Mouse (Mus musculus) hindbrain, embryonic 12.5 days (tissue): ENCODE measurements around the gene Tmem196. TPM values are rescaled to one million over a fixed set of nuclear protein-coding genes. Genes with fewer than 3 reads are reported as not detected.
"Not testable (repeated sequence)": the region's sequence is repeated elsewhere in the genome, so short reads cannot be mapped to it uniquely, and the experiment has no call there.

Experiments
- ATAC-seq: fragments of 200-750 bp; cut with Nextera tagmentation; 2 replicates; pipeline ENCODE4 v1.8.0; 2017; ENCODE audit warnings: moderate TSS enrichment; ENCODE audit not compliant: low FRiP score
- H3K27ac ChIP-seq: fragments of 300-500 bp; sonication (generic); 2 replicates; pipeline ENCODE4 v1.5.1; 2016; ENCODE audit warnings: mild to moderate bottlenecking
- H3K27me3 ChIP-seq: fragments of 300-500 bp; sonication (generic); 2 replicates; pipeline ENCODE4 v1.6.1; 2016; ENCODE audit warnings: mild to moderate bottlenecking
- H3K36me3 ChIP-seq: fragments of 300-500 bp; sonication (generic); 2 replicates; pipeline ENCODE4 v1.6.1; 2016; ENCODE audit warnings: mild to moderate bottlenecking
- H3K4me1 ChIP-seq: fragments of 300-500 bp; sonication (generic); 2 replicates; pipeline ENCODE4 v1.6.1; 2016
- H3K4me2 ChIP-seq: fragments of 300-500 bp; sonication (generic); replicated peaks from 2 replicates; pipeline ENCODE4 v1.6.1; 2016; ENCODE audit warnings: mild to moderate bottlenecking
- H3K4me3 ChIP-seq: fragments of 300-500 bp; sonication (generic); 2 replicates; pipeline ENCODE4 v1.5.1; 2016; ENCODE audit warnings: mild to moderate bottlenecking
- H3K9ac ChIP-seq: fragments of 300-500 bp; sonication (generic); 2 replicates; pipeline ENCODE4 v1.6.1; 2016; ENCODE audit warnings: mild to moderate bottlenecking, moderate library complexity
- H3K9me3 ChIP-seq: fragments of 300-500 bp; sonication (generic); replicated peaks from 2 replicates; pipeline ENCODE4 v1.6.1; 2016; ENCODE audit warnings: mild to moderate bottlenecking
- WGBS: fragments of 180-500 bp; shearing (Covaris S2); methylation state at CpG from one replicate; pipeline ENCODE4 v1.1.7; 2016; 5-methylcytosine and 5-hydroxymethylcytosine counted together
- polyA plus RNA-seq: library from polyadenylated mRNA; unstranded; fragments of >200 nt; fragmentation: Nextera tagmentation; extraction: Ambion mirVana; gene quantifications from 2 replicates; pipeline ENCODE4 v1.2.1, GENCODE M21; 2016

The Tmem196 gene
- 2.5 and 4.5 TPM in 2 replicates for polyA plus RNA-seq

DNA sequence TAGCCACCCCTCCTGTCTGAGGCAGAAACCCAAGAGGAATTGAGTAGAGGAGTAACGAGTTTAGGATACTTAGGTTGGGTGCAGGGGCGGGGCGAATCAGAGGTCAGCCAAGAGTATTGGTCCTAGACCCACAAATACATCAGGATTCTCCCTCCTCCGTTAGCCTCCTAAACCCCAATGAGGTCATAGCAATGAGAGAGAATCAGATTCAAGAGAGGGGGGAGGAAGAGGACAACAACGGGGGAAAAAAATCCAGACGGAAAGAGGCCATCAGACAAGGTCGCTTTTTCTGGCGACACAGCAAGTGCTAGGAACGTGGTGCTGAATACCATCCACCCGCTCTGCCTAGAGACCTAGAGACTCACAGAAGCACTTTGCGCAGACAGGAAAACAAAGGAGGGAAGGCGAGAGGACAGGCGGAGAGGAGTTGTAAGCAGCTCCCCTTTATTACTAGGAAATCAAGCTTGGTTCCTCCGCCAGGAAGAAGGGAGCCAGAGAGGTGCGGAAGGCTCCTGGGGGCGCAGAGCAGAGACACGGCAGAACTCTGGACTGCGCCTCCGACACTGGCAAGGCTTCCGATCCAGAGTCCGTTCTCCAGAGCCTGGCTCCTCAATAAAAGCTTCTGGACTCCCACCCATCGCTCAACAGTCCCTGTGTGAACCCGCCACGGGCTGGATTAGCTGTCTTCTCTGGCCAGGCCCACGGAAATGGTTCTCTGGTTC, at the start of gene Tmem196:
Tmem196 (plus strand) TSS at position 234 of the 722 bp plus-strand sequence.
- peaks cover 7% of the 10 kb centered on the region for H3K4me1 ChIP-seq
- H3K27me3 ChIP-seq = no peaks in the 10 kb centered on the region
- H3K4me3 ChIP-seq = peak within 1 kb of the TSS; percentile 51
- peak within 1 kb of the TSS; percentile 77 for H3K4me2 ChIP-seq
- H3K9ac ChIP-seq = peak within 1 kb of the TSS; percentile 65
- peak; percentile 87 for ATAC-seq
- H3K36me3 ChIP-seq = no peaks in the 10 kb centered on the region
- WGBS = 2% methylated on average over 25 of the region's 25 CpGs
- no peak within 1 kb of the TSS for H3K27ac ChIP-seq
- H3K9me3 ChIP-seq = no peaks in the 10 kb centered on the region

DNA sequence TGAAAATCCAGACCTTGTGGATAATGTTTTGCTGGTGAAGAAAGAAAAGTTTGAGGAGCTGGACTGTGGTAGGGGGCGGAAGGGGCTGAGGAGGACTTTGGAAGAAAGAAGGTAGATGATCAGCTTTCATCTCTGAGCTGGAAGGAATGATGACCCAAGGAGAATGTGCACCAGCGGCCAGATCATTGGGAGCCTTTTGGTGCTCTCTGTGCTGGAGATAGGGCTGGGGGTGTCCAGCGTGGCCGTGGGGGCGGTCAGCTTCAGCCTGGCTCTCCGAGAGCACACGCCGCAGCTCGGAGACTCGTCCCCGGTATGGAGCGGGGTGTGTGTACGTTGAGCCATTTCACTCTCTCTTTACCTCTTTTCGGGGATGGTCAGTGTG, 680 bp downstream of the Tmem196 start:
- WGBS = 3% methylated on average over 14 of the region's 14 CpGs
- H3K27ac ChIP-seq = no peak overlapping the region

GRCm38 (mm10) chr12:119957041-119957440, 11.4 kb downstream of the Tmem196 start:
- 71% methylated on average over 3 of the region's 3 CpGs for WGBS
- Histone ChIP-seq H3K9me3 (no peaks in the 10 kb centered on the region), H3K27me3 (no peaks in the 10 kb centered on the region), H3K4me2 (no peak overlapping the region), H3K27ac (no peak overlapping the region), H3K4me1 (no peaks in the 10 kb centered on the region), H3K9ac (no peak overlapping the region), H3K4me3 (no peak overlapping the region), H3K36me3 (no peaks in the 10 kb centered on the region)
- peak; percentile 46; the same call in 1 of the 2 replicates for ATAC-seq

More for the DNA sequence above, 680 bp downstream of the Tmem196 start:
- H3K9ac ChIP-seq = peak overlapping the region; percentile 65
- H3K4me1 ChIP-seq = peaks cover 7% of the 10 kb centered on the region
- peak; percentile 87 for ATAC-seq
- H3K4me3 ChIP-seq = peak overlapping the region; percentile 51
- H3K36me3 ChIP-seq = no peaks in the 10 kb centered on the region
- H3K9me3 ChIP-seq = 0 out of 2 replicates have a peak, but pooled peaks cover under 1% of the 10 kb centered on the region
- no peaks in the 10 kb centered on the region for H3K27me3 ChIP-seq
- peak overlapping the region; percentile 77 for H3K4me2 ChIP-seq

DNA sequence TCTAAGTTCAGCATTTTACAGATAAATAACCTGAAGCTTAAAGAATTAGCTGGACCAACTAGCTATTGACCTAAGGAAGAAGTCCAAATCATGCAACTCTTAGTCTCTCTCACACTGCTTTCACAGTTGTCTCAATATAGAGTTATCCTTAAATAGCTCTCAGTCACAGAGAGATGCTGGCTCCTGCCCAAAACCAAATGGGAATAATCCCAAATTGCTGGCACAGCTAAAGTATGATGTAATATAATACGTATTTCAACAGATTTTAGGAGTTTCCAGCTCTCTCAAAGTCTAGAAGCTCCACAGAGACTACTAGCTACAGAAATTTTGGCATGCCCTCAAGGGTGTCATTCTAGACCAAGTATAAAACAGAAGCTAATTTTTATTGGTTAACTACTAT, 15.1 kb downstream of the Tmem196 start:
- H3K4me3 ChIP-seq = no peak overlapping the region
- no peak overlapping the region for H3K4me2 ChIP-seq
- H3K27ac ChIP-seq = no peak overlapping the region
- no peaks in the 10 kb centered on the region for H3K4me1 ChIP-seq
- ATAC-seq = no peak
- 69% methylated on average over 1 of the region's 1 CpGs for WGBS
- no peaks in the 10 kb centered on the region for H3K27me3 ChIP-seq
- H3K36me3 ChIP-seq = no peaks in the 10 kb centered on the region
- H3K9me3 ChIP-seq = no peaks in the 10 kb centered on the region
- no peak overlapping the region for H3K9ac ChIP-seq

GRCm38 (mm10) chr12:119965373-119965772, 19.8 kb downstream of the Tmem196 start:
- H3K27ac ChIP-seq = no peak overlapping the region
- no peaks in the 10 kb centered on the region for H3K9me3 ChIP-seq
- H3K27me3 ChIP-seq = no peaks in the 10 kb centered on the region
- H3K36me3 ChIP-seq = no peaks in the 10 kb centered on the region
- no peak overlapping the region for H3K9ac ChIP-seq
- H3K4me2 ChIP-seq = no peak overlapping the region
- no peak overlapping the region for H3K4me3 ChIP-seq
- no peak for ATAC-seq
- H3K4me1 ChIP-seq = no peaks in the 10 kb centered on the region

DNA sequence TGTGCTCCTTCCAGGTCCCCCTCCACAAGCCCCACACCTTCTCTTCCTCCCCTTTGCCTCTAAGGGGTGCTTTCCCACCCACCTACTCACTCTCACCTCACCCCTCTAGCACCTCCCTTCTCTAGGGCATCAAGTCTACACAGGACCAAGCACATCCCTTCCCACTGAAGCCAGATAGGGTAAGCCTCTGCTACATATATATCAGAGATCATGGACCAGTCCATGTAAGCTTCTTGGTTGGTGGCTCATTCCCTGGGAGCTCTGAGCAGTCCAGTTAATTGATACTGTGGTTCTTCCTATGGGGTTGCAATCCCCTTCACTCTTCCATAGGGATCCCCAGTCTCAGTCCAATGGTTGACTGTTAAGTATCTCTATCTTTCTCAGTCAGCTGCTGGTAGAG, 24.4 kb downstream of the Tmem196 start:
- no peak for ATAC-seq

DNA sequence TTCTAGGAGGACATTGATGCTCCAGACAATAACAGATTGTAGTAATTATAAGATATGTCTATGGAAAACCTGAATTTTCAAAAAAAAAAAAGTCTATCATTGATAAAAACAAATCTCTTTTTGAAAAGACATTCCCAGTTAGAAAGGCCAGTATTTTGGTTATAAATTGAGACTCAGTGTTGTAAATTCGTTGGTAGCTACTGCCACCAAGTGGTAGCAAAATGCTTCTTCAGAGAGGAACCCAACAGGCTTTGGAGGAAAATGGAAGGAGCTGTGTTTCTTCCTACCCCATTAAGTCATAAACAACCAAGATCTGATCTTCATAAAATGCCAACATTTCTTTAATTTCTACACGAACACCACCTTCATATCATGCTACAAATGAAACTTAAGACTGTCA, 36.1 kb downstream of the Tmem196 start:
- Histone ChIP-seq H3K27me3 (no peaks in the 10 kb centered on the region), H3K36me3 (no peaks in the 10 kb centered on the region), H3K9ac (no peak overlapping the region), H3K27ac (no peak overlapping the region), H3K9me3 (no peaks in the 10 kb centered on the region), H3K4me2 (no peak overlapping the region), H3K4me3 (no peak overlapping the region), H3K4me1 (no peaks in the 10 kb centered on the region)
- 3% methylated on average over 2 of the region's 2 CpGs for WGBS
- no peak for ATAC-seq

More for the DNA sequence above, 24.4 kb downstream of the Tmem196 start:
- Histone ChIP-seq H3K9ac (no peak overlapping the region), H3K4me1 (no peaks in the 10 kb centered on the region), H3K36me3 (no peaks in the 10 kb centered on the region), H3K9me3 (no peaks in the 10 kb centered on the region), H3K4me2 (no peak overlapping the region), H3K27ac (no peak overlapping the region), H3K27me3 (no peaks in the 10 kb centered on the region), H3K4me3 (no peak overlapping the region)

GRCm38 (mm10) chr12:119998267-119998666, 52.6 kb downstream of the Tmem196 start:
- no peaks in the 10 kb centered on the region for H3K36me3 ChIP-seq
- no peak overlapping the region for H3K4me3 ChIP-seq
- no peak overlapping the region for H3K27ac ChIP-seq
- no peaks in the 10 kb centered on the region for H3K4me1 ChIP-seq
- no peak overlapping the region for H3K4me2 ChIP-seq
- no peak for ATAC-seq
- no peaks in the 10 kb centered on the region for H3K9me3 ChIP-seq
- 92% methylated on average over 1 of the region's 1 CpGs for WGBS
- H3K27me3 ChIP-seq = no peaks in the 10 kb centered on the region
- H3K9ac ChIP-seq = no peak overlapping the region

GRCm38 (mm10) chr12:120004280-120004679, 58.7 kb downstream of the Tmem196 start:
- Histone ChIP-seq H3K4me3 (no peak overlapping the region), H3K9ac (no peak overlapping the region), H3K27ac (no peak overlapping the region), H3K4me2 (no peak overlapping the region), H3K4me1 (no peaks in the 10 kb centered on the region), H3K36me3 (no peaks in the 10 kb centered on the region), H3K9me3 (no peaks in the 10 kb centered on the region), H3K27me3 (no peaks in the 10 kb centered on the region)
- no peak for ATAC-seq

DNA sequence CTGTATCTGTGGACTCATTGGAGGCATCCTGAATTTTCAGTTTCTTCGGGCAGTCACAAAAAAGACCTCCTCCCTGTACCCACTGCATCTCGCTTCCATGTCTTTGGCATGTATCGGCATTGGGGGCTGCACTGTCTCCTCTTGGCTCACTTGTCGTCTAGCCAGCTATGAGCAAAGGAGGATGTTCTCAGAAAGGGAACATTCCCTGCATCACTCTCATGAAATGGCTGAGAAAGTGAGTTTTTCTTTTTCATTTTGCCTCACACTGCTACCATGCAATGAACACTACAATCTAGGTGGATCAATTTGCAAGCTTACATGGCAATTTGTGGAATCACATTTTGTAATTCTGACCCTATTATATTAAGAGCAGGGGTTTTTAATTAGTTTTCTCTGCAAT, 69.1 kb downstream of the Tmem196 start:
- no peak overlapping the region for H3K4me2 ChIP-seq
- H3K4me1 ChIP-seq = 0 out of 2 replicates have a peak, but pooled peaks cover 2% of the 10 kb centered on the region
- H3K36me3 ChIP-seq = no peaks in the 10 kb centered on the region
- ATAC-seq = peak; percentile 69
- no peaks in the 10 kb centered on the region for H3K9me3 ChIP-seq
- no peak overlapping the region for H3K9ac ChIP-seq
- no peak overlapping the region for H3K27ac ChIP-seq
- H3K27me3 ChIP-seq = no peaks in the 10 kb centered on the region
- no peak overlapping the region for H3K4me3 ChIP-seq
- 61% methylated on average over 4 of the region's 4 CpGs for WGBS

GRCm38 (mm10) chr12:120015201-120015600, 69.6 kb downstream of the Tmem196 start:
- Histone ChIP-seq H3K4me3 (no peak overlapping the region), H3K27me3 (no peaks in the 10 kb centered on the region), H3K4me2 (no peak overlapping the region), H3K9me3 (no peaks in the 10 kb centered on the region), H3K9ac (no peak overlapping the region), H3K27ac (no peak overlapping the region), H3K4me1 (0 out of 2 replicates have a peak, but pooled peaks cover 2% of the 10 kb centered on the region), H3K36me3 (no peaks in the 10 kb centered on the region)
- WGBS = 29% methylated on average over 1 of the region's 1 CpGs
- ATAC-seq = peak; percentile 88

GRCm38 (mm10) chr12:120028089-120028959, 82.7 kb downstream of the Tmem196 start:
- H3K9me3 ChIP-seq, H3K27ac ChIP-seq, H3K4me1 ChIP-seq, H3K4me2 ChIP-seq, H3K36me3 ChIP-seq, ATAC-seq, H3K4me3 ChIP-seq, H3K27me3 ChIP-seq, H3K9ac ChIP-seq: not testable (repeated sequence)
- 81% methylated on average over 15 of the region's 15 CpGs for WGBS
